Mouse (Mus musculus): ENCODE data around the gene Ccdc9b.

Ccdc9b gene

GRCm38 (mm10) chr2:118776295-118776694 is 13.8 kb upstream of the Ccdc9b start:
- no peak for DNase-seq (ENCODE audit: low spot score)

GRCm38 (mm10) chr2:118775846-118776245 is 13.4 kb upstream of the Ccdc9b start:
- DNase-seq (ENCODE audit: low spot score), result peak; percentile 61

- no peak for DNase-seq (ENCODE audit: low spot score)
Observed at GRCm38 (mm10) chr2:118775396-118775795, 12.9 kb upstream of the Ccdc9b start.

GRCm38 (mm10) chr2:118774536-118774935 is 12.1 kb upstream of the Ccdc9b start:
- no peak for DNase-seq (ENCODE audit: low spot score)

GRCm38 (mm10) chr2:118772158-118772874 is 9.9 kb upstream of the Ccdc9b start, which contains the start of gene Phgr1:
Phgr1 (plus strand) TSS chr2:118772769.
- DNase-seq (ENCODE audit: low spot score), result no peak

- DNase-seq (ENCODE audit: low spot score), result no peak
Observed at GRCm38 (mm10) chr2:118766041-118767033, 3.9 kb upstream of the Ccdc9b start.

- no peak for DNase-seq (ENCODE audit: low spot score)
Observed at GRCm38 (mm10) chr2:118764875-118765274, 2.4 kb upstream of the Ccdc9b start.

GRCm38 (mm10) chr2:118764094-118764831 is 1.8 kb upstream of the Ccdc9b start:
- no peak for DNase-seq (ENCODE audit: low spot score)

GRCm38 (mm10) chr2:118763469-118763868 is 1.0 kb upstream of the Ccdc9b start:
- no peak for DNase-seq (ENCODE audit: low spot score)

GRCm38 (mm10) chr2:118762784-118763148 is 305 bp upstream of the Ccdc9b start:
- DNase-seq (ENCODE audit: low spot score), result no peak

GRCm38 (mm10) chr2:118761358-118761757 is 1.1 kb downstream of the Ccdc9b start:
- DNase-seq (ENCODE audit: low spot score), result no peak

- DNase-seq (ENCODE audit: low spot score), result no peak
Observed at GRCm38 (mm10) chr2:118760311-118761025, 2.0 kb downstream of the Ccdc9b start.

GRCm38 (mm10) chr2:118759828-118760227 is 2.6 kb downstream of the Ccdc9b start:
- DNase-seq (ENCODE audit: low spot score), result no peak

- DNase-seq (ENCODE audit: low spot score), result no peak
Observed at GRCm38 (mm10) chr2:118756103-118756502, 6.4 kb downstream of the Ccdc9b start.

GRCm38 (mm10) chr2:118755407-118755806 is 7.1 kb downstream of the Ccdc9b start:
- no peak for DNase-seq (ENCODE audit: low spot score)

- no peak for DNase-seq (ENCODE audit: low spot score)
Observed at GRCm38 (mm10) chr2:118754143-118754542, 8.3 kb downstream of the Ccdc9b start.

- no peak for DNase-seq (ENCODE audit: low spot score)
Observed at GRCm38 (mm10) chr2:118752792-118753108, 9.7 kb downstream of the Ccdc9b start.

GRCm38 (mm10) chr2:118751896-118752791 is 10.3 kb downstream of the Ccdc9b start:
- no peak for DNase-seq (ENCODE audit: low spot score)

- no peak for DNase-seq (ENCODE audit: low spot score)
Observed at GRCm38 (mm10) chr2:118750476-118750875, 12.0 kb downstream of the Ccdc9b start.

- no peak for DNase-seq (ENCODE audit: low spot score)
Observed at GRCm38 (mm10) chr2:118749341-118749884, 13.0 kb downstream of the Ccdc9b start.

All from left cerebral cortex, adult 11 months (tissue).